Mouse (Mus musculus) ovary, postnatal 14 days (tissue): ENCODE measurements around the gene Agl.

ENCODE experiments used
- DNase-seq: peaks from one replicate; pipeline ENCODE4 v3.0.0; 2022; ENCODE audit warnings: low spot score

Agl gene

DNA sequence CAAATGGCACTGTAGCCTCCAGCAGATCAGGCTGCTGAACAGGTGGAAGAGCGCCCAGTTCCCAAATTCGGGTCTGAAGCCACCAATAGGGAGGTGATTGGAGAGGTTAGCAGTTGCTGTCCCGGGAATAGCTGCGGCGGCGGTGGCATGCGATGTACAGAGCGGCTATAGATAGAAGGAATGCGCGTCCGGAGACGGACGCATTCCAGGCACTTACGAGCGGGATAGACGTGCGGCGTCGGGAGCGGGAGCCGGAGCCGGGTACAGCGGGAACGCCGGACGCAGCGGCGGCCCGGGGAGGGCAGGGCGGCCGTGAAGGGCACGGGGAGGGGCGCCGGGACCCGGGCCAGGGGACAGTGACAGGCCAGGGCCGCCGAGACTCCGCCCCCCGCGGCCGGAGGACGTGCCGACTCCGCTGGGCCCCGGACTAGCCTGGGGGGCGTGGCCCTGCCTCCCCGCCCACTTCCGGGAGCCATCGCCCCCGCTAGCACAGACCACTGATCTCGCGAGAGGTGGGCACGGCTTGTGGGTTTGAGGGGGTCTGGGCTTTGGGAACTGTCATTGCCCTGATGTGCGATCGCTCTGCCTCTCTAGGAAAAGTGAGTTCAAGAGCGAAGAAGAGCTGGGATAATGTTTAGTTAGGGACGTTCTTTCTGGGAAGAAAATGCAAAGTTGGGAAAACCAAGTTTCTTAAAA, at the start of gene Agl:
Gene Agl (minus strand): TSS at position 356 of the 696 bp plus-strand sequence.
- peak; percentile 93 for DNase-seq

DNA sequence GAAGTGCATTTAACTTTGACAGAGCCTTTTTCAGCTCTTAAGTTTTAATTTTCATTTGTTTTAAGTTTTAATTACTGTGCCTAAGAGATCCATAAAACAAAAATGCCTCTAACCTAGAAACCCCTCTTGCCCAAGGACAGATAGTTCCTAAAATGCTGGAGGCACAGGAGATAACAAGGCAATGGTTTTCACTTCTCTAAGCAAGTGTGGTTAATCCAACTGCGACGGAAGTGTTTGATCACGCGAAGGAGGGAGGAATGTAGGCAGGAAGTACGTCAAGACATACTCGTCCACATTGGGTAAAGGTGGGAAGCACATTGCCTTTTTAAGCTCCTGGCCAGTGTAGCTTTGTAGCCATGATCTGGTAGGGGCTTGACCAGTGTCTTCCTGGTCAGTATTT, 49.6 kb upstream of the Agl start:
- no peak for DNase-seq

DNA sequence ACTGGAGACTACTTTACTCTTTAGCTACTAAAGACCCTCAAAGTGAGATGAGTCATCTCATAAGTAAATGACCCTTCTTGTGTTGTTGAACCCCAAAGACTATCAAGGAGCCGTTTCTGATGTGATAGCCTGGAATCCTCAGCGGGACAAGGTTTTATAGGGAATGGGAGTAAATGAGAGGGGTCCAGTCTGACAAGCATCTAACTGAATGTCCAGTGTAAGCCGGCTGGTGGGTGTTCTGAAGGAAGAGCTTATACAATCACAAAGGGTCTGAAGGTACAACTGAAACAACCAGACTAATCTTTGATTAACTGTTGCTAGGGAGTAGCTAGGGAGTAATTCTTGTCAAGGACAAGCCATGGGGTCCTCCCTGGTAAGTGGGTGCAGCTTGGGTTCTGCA, 44.5 kb upstream of the Agl start:
- DNase-seq: no peak

DNA sequence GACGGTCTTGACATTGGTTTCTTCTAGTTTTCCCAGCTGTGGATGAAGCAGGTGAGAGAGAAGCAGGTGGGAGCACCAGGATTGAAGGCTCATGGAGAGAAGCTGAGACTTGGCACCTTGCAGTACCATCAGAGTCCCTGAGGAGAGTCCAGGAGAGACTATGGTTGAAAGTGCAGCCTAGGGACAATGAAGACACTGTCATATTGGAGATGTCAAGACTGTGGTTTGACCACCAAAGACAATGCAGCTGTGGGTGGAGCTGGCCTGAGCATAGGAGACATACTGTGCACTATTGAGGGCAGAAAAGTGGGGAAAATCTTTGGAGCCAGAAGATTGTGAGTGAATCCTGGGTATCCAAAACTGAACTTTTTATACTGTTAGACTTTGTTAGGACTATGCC, 42.4 kb upstream of the Agl start:
- no peak for DNase-seq

DNA sequence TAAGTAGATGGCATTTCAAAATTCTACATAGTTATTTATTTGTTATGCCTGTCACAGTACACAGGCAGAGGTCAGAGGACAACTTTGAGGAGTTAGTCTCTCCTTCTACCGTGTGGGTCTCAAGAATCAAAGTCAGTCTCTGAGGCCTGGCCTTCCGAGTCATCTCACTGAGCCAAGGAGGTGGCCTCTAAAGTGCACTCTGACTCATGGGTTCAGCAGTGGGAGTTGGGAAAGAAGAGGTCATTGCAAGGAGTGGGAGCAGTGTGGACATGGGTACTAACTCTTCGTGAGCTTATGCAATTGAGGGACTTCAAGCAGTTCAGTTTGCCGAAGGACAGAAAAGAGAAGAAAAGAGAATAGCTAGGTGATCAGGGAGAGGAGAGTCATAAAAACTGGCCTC, 41.0 kb upstream of the Agl start:
- no peak for DNase-seq

DNA sequence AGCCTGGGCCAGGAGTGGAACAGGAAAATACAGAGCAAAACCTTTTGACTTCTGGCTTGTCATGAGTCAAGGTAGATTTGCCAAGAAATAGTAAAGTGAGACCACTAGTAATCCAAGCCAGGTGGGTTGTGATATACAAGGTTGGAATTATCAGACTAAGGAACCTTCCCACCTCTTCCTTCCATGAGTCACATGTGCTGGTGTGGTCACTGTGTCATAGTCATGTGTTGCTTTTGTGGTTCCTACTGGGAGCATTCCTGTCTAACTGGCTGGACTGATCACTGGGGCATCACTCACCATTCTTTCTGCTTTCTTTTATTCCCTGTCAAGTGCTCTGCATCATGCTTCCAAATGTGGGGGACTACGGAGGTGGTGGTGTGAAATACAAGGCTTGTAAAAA, 40.1 kb upstream of the Agl start:
- DNase-seq: no peak

DNA sequence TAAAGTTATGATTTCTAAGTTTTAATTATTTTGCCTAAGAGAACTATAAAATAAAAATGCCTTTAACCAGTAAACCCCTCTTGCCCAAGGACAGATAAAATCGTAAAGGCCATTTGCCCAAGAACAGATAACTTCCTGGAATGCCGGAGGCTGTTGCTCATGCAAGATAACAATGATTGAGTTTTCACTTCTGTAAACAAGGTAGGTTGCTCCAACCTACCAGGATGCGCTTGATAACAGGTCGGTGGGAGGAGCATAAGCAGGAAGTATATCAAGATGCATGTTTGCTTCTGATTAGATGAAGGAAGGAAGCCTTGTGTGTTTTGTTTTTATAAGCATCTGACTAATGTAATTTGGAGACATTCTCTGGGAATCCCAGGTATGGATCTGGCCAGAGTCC, 38.1 kb upstream of the Agl start:
- no peak for DNase-seq

DNA sequence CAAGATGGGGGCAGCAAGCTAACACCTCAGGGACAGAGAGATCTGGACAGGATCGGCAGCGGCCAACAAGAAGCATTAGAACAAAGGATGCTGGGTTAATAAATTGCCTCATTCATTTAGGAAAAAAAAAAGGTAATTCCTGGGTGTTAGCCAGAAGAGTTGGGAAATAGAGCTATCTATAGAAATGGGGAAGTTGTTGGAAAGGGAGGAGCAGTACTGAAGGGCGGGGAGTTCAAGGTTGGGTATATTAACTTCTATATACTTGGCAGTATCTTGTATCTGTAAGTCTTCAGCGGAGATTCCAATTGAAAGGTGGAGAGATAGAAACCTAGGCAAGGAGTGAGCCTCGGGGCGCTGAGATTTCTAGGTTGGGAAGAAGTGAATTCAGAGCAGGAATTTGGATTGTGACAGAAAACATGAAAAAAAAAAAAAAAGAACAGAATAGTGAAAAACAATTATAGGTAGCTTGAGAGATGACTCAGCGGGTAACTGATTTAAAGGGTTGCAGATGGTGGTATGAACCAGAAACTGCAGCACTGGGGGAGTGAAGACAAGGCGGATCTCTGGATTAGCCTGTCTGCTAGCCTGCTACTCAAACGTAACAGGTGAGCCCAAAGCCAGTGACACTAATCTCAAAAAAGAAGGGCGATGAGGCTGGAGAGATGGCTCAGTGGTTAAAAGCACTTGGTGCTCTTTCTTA, 37.1 kb upstream of the Agl start:
- no peak for DNase-seq

DNA sequence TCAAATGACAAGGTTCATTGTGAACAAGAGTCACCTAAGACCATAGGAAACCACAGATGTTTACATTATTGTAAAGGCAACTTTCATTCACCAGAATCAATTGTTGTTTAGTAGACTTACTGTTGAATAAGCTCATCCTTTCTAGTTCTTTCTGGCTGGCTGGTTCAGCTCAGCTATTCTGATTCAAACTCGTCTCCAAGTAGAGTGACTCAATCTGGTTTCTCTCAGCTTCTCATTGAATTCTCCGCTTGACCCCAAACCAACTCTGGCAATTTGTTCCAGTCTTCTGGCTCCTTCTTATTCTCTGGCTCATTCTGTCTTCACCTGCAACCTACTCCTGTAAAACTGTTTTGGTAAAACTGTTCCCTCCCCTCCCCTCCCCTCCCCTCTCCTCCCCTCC, 33.3 kb upstream of the Agl start:
- no peak for DNase-seq

DNA sequence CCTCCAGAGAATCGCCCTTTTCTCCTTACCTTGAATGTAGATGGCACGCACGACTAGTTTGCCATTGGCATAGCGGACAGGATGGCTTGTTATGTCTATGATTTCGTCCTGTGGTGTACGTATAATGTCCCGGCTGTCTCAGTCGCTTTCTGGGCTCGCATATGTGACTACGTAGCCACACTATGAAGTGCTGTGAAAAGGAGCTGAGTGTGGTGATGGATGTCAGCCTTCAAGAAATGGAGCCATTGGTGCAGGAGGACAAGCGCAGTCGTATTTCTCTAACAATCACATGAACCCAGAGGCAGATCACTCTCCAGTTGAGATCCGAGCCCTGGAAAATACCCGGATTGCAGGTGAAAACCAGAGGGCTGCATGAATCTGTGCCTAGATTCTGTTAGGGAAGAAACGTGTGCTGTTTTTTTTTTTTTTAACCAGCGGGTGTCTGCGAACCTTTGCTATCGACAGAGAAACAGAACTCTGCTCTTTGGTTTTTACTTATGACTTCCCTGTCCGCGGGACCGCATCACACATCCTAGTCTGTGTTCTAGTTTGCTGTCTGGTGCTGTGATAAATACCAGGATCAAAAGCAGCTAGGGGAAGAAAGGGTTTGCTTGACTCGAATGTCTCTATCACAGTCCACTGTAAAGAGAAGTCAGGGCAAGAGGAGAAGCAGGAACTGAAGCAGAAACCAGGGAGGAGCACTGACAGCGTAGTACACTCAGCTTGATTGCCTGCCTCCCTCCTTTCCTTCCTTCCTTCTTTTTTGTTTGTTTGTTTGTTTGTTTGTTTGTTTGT, 28.9 kb upstream of the Agl start:
- no peak for DNase-seq

DNA sequence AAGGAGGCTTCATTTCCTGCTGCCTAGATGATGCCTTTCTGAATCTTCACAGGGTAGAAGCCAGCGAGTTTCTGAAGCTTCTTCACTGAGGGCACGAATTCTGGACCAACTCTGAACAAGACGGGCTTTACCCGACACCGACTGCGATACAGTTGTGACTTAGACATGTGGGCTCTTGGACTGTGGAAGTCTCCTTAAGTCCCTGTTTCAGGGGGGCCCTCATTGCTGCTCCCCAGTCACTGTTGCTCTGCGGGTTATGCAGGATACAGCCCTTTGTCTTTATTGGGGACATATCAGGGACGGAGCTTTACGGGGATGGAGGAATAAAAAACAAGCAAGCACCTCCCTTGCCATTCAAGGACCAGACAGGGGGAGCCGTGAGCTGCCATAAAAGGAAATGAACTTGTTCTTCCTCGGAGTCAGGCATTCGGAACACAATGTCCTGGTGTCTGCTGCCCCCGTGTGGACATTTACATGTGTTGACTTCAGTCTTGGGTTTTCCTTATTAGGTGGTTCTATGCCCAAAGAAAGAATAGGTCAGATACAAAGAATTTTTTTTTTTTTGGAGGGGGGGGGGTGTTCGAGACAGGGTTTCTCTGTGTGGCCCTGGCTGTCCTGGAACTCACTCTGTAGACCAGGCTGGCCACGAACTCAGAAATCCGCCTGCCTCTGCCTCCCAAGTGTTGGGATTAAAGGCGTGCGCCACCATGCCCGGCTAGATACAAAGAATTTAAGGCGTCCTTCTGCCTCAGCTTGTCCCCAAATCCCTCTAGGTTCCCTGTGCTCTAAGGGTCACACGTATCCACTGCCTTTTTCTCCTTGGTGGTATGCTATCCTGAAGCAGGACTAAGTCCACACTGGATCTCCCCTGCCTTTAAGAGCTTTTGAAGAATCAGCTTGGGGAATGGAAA, 28.1 kb upstream of the Agl start:
- DNase-seq: peak; percentile 80

DNA sequence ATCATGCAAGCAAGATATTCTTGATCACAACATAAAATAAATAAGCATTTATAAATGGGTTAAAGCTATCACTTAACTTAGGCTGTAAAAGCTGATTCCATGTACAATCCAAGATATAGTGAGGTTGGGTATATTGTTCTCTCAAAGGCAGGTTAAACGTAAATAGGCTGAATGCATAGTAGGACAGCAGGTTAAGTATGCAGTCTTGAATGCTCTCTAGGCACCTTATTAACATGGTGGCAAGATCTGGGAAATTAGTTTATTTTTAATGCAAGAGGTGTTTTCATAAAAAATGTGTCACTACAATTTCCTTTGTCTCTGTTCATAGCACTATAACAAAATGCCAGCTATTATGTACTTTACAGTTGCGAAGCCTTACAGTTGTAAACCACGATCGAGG, 27.4 kb upstream of the Agl start:
- DNase-seq: no peak

DNA sequence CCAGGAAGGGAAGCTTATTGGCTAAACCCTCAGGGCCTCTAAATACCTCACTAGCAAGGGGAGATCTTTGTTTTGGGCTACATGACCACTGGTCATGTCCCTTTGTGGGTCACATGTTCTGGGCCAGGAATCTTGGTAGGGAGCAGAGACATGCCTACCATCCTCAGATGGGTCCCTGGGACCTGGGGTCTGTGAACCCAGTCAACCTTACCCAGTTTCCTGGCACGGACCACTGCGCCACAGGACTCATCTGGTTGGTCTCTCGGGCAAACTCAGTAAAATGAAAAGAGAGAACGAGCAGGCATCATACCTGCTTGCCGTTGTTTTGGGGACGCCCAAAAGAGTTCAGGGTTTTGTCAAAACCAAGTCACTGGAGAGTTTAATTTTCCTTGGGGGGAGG, 26.3 kb upstream of the Agl start:
- no peak for DNase-seq

DNA sequence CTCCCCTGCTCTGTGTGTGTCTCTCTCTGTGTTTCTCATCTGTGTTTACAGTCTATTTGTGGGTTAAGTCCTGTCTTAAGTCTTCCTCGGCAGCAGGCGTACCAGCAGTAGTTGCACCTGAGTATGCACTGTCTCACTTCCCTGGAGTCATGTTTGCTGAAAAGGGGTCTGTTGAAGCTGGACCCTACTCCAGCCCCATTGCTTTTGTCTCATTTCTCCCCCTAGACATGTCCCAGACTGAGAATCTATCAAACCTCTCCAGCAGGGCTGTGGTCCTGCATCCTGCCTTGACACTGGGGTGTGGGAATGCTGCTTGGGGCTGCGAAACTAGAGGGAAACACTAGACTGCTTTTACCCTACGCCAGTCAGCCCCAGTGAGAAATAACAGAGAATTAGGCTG, 25.5 kb upstream of the Agl start:
- DNase-seq: no peak

DNA sequence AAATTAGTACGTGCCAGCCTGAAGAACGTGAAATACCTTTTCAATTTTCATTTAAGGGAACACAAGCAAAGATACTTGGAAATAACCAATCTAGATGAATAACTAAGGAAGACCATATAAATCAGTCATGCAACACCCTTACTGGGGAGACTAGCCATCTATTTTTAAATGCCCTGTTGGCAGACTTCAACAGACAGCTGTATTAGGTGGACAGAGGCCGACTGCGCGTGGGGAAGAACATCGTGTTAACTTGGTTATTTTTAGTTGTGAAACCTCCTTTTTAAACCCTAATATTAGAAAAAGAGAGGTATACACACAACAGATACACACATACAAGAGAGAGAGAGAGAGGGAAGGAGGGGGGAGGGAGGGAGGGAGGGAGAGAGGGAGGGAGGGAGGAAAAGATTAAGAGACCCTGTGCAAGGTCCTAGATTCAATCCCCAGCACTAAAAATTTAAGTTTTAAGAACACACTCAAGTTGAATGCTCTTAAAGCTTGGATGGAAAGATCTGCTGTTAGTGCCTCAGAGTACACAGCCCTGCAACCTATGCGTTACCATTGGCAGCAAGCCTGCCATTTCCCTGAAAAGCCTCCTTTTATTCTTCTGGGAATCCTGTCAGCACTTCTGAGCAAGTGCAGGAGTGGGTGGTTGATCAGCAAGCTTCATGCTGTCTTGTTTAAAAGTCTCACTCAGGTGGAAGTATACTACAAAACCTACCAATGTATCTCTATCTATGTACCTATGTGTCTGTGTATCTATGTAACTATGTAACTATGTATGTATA, 24.8 kb upstream of the Agl start:
- DNase-seq: no peak

DNA sequence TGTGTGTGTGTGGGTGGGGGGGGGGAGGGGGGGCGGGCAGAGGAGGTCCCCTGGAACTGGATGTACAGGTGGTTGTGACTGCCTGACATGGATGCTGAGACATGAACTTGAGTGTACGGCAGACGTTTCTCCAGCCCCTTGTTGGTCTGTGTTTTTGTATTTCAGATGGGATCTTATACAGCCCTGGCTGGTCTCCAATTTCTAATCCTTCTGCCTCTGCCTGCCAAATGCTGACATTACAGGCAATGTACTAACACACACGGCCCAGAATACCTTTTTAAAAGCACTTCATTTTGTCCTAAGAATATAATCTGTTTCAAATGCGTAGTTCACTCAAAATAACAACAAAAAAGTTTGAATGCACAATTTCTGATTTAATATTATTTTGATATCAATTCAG, 23.4 kb upstream of the Agl start:
- no peak for DNase-seq

DNA sequence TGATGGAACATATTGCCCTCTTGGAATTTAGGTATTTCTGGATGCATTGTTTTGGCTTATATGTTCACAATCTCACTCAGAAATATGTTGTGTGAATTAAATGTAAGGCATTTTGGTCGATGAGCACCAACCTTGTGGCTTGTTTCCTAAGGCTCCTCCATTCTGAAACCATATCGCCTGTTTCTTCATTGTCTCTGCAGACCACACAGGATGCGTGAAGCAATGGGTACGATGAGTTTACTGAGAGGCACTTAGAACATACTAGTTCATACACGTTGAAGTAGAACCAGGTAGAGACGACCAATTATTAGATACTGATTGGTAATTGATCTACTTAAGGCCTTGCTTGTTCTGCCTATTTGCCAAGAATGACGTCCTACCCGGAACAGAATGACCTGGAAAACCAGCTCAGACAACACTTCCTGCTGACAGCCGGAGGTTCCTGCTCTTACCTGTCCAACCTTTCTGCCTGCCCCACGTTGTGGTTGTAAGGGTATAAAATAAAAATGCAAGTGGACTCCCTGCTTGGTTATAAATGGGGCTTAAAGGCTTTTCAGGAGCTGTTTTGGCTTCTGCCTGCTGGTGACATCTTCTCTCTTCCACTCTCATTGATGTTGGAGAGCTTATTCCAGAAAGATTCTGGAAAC, 21.4 kb upstream of the Agl start:
- DNase-seq: no peak

DNA sequence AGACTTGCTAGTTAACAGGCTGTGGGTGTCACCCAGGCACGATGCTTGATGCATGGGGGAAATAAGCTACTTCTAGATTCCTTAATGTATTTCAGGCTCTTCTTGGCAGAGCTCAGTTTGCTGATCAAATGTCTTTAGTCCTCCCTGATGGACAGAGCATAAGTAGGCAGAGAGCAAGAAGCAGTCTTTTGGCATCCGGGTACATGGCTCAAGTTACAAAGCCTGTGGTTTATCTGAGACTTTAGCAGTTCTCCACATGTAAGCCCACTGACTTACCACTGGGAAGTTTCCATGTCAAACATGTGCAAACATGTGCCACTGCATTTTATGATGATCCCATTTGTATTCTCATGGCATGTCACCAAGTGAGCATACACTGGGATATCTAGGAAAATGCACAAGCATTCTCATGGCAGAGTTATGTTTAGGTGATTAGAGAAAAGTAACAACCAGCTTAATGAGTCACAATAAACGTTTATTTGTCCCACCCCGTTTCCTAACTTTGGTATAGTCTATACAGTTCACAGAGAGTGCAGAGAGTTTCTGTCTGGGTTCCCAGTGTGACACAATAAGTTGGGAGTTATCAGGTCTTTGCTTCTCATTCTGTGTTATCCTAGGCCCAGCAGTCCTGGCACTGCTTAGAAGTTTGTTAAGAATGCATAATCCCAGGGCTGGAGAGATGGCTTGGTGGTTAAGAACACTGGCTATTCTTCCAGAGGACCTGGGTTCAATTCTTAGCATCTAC, 18.7 kb upstream of the Agl start:
- no peak for DNase-seq

DNA sequence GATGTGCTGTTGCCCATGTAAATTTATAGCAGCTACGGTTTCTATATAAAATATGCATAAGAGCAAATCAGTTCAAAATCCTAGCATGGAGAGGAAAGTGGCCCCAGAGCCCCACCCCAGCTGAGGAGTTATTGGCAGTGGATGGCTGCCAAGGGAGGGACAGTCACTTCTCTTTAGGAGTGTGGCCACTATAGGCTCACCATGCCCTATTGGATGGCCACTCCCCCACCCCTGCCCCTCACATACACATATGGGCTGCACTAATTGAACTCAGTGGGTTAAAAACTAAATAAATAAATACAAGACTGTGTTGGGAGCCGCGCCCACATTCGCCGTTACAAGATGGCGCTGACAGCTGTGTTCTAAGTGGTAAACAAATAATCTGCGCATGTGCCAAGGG, 9.3 kb upstream of the Agl start:
- no peak for DNase-seq

DNA sequence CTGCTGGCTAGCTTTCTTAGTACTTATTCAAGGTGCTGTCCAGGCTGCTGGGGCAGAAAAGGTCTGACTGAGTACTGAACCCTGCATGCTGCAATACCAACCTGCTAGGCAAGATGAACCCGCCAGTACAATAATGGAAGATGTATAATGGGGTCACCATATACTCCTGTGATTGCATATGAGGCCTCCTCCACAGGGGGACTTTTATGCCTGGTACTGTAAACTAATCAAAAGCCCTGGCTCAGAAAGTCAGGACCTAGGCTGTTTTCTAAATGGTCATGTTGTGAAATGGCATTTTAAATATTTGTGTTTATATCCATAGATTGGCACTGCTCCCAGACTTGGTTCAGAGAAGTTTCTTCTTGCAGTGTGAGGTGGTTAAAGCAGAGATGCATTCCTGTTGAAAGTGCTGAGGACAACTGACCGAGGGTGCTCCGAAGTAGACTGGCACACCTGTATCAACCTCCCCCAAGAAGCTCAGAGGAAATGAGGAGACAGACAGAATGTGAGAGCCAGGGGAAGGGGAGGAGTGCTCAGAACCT, 8.8 kb upstream of the Agl start:
- no peak for DNase-seq
